Mouse (Mus musculus) adrenal gland (tissue): ENCODE data around the gene Ifnar2.

Experiments used
- intact Hi-C: fragments of 180-260 bp; cut with DNase I; formaldehyde crosslinking; loops from one replicate; pipeline ENCODE4 v1.15.1; 2025

Ifnar2 gene

GRCm38 (mm10) chr16:91356760-91357525 is 15.6 kb upstream of the Ifnar2 start:
- intact Hi-C loops: loop anchor here (5.0 kb wide), 1 partner anchor 105 kb away; no protein-coding TSS in a partner anchor

DNA sequence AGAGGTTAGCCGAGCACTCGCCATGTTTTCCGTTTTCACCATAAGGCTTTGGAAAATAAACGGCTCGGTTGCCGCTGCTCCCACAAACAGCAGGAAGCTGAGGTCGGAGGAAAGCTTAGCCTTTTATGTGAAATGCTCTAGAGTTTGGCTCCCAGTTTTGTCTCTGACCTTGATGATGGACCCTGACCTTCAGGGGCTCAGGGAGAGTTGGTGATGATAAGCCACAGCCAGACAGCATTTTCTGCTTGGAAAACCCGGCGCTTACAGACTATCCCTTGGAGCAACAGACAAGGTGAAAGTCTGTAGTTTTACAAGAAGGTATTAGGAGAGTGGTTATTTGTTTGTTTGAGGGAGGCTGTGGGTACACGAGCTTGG is 15.1 kb upstream of the Ifnar2 start:
- intact Hi-C loops: loop anchor here (5.0 kb wide), 1 partner anchor 105 kb away; no protein-coding TSS in a partner anchor

GRCm38 (mm10) chr16:91358555-91358954 is 14.0 kb upstream of the Ifnar2 start:
- intact Hi-C loops: loop anchor here (5.0 kb wide), 1 partner anchor 104 kb away; no protein-coding TSS in a partner anchor

DNA sequence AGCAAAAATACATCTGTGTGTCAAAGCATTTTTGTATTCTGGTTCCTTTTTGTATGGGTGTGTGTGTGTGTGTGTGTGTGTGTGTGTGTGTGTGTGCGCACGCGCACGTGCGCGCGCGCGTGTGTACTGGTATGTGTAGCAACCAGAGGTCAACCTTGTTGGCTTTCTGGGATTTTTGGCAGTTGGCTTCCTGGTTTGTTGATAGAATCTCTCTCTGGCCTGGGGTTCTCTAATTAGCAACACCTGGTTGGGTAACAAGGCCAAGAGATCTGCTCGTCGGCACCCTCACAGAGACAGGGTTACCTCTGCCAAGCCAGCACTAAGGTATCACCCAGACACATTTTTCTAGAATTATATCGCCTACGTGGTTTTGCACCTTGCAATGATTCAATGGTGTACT is 13.1 kb upstream of the Ifnar2 start:
- intact Hi-C loops: loop anchor here (5.0 kb wide), 1 partner anchor 103 kb away; no protein-coding TSS in a partner anchor

DNA sequence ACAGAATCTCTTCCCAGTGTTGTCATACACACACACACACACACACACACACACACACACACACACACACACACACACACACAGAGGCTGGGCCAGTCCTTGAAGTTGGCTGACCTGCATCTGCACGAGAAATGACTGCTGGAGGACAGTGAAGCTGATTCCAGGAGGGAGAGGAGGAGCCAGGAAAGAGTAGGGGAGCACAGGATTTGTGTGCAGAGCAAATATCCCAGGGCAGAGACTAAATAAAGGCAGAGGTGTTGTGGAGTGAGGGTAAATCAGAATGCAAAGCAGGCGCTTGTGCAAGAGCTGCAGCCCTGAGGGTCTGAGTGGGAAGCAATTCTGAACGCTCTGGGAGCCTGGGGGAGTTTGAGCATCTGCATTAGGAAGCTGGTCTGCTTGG is 12.4 kb upstream of the Ifnar2 start:
- intact Hi-C loops: loop anchor here (5.0 kb wide), 2 partner anchors 47 to 82 kb away; partner anchors contain the start of gene Il10rb

DNA sequence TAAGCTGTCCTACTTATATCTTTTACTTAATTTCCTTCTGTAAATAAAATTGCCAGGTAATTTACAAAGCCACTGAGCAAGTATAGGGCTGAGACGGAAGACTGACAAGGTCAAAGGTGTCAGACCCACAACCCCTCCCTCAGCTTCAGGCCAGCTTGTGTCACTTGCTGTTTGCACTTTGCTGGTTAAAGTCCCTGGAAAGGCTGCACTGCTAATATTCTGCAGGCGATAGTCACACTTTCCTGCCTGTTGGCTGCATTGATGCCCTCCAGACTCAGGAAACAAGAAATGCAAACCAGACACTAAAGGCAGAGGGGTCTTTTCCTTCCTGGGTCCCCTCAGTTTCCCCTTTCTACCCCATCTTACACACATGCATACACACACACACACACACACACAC is 10.6 kb upstream of the Ifnar2 start:
- intact Hi-C loops: loop anchor here (5.0 kb wide), 2 partner anchors 45 to 80 kb away; partner anchors contain the start of gene Il10rb

- intact Hi-C loops: loop anchor here (5.0 kb wide), 2 partner anchors 45 to 80 kb away; partner anchors contain the start of gene Il10rb
These were observed 9.8 kb upstream of the Ifnar2 start for GRCm38 (mm10) chr16:91362616-91363272.

DNA sequence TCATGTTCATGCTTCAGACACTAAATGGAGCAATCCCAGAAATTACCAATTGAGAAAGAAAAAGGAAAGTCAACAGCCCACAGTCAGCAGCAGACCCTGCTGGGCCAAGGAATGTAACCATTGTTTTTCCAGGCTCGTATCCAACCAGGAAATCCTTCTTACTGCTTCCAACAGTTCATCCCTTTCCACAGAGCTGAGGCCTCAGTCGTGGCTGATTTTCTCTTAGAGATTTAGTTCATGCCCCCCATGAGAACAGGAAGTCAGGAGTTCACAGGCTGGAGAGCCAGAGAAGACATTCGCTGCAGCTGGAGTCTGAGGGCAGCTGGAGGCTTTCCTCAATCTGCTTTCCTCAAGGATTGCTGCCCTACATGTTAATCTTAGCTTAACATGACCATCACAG is 9.1 kb upstream of the Ifnar2 start:
- intact Hi-C loops: loop anchor here (5.0 kb wide), 2 partner anchors 44 to 79 kb away; partner anchors contain the start of gene Il10rb

DNA sequence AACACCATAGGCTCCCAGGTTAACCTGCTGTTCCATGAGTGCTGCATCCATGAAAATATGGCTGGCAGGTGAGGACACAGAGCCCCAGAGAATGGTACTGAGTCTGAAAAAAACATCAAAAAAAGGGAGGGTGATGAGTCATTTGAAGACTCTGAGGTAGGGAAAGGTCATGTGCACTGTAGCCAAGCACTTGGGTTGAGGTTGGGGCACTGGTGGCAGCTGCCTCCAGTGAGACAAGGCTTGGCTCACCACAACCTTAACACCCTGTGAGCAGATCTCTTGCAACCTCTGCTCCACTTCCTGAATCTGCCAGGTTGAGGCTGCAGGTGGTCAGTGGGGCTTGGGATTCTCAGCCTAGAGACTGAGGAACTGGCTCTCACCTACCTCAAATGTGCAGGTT is 6.0 kb upstream of the Ifnar2 start:
- intact Hi-C loops: no loop called here

DNA sequence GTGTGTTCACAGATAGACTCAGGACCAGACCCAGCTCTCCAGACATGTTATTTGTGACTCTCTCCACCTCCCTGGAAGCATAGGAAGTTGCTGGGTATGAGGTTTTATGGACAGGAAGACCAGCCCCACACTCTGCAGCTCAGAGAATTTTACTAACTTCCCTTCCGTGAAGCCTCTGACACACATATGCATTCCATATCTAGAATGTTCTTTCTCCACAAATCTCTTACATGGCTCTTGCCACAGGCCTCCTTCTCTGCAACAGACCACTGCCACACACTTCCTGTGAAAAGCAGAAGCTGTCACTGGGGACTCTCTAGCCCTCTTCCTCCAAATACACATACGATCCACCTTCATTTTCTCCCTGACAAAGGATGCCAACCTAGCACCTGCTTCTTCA is 5.5 kb upstream of the Ifnar2 start:
- intact Hi-C loops: no loop called here

- intact Hi-C loops: no loop called here
These were observed 1.1 kb downstream of the Ifnar2 start for GRCm38 (mm10) chr16:91373473-91374252.

GRCm38 (mm10) chr16:91374253-91374634 is 1.7 kb downstream of the Ifnar2 start:
- intact Hi-C loops: no loop called here

- intact Hi-C loops: no loop called here
These were observed 4.1 kb downstream of the Ifnar2 start for GRCm38 (mm10) chr16:91376701-91377100.

DNA sequence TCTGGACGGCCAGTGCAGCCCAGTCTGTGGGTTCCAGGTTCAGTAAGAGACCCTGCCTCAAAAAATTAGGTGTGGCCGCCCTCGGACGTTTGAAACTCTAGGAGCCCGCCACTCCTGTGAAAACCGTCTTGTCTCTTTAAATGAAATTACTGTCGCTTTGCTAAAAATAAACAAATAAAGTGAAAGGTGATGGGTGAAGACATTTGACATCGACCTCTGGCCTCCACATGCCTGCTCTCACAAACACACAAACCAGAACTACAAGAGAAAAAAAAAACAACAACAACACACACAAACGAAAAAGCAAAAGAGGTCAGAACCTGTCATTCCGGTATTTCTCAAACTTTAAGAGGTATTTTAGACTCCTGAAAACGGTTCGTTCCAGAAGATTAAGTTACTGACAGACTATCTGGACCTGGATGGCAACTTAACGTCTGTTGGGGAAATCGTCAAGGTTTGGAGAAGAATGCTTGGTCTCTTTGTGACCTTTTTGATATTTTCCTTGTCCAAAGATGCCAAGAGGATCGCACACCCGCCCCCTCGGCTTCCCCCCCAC is 5.9 kb downstream of the Ifnar2 start:
- intact Hi-C loops: no loop called here

DNA sequence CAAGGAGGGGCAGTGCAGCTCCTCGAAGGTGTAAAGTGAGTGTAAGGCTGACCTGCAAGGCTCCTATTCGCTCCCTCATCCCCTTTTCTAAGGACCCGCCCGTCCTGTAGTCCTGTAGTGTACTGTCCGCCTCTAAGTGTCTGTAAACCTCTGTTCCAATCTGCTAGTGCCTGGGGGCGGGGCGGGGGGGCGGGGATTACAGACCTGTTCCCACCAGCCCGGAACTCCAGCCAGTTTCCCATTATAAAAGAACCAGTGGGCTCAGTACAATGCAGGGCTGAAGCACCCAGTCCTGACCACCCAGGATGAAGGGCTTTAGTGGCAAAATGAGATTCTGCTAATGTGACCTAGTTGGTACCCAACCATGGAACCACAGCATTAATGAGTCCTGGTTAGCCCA is 6.4 kb downstream of the Ifnar2 start:
- intact Hi-C loops: no loop called here

- intact Hi-C loops: no loop called here
These were observed 6.8 kb downstream of the Ifnar2 start for GRCm38 (mm10) chr16:91379412-91379811.

DNA sequence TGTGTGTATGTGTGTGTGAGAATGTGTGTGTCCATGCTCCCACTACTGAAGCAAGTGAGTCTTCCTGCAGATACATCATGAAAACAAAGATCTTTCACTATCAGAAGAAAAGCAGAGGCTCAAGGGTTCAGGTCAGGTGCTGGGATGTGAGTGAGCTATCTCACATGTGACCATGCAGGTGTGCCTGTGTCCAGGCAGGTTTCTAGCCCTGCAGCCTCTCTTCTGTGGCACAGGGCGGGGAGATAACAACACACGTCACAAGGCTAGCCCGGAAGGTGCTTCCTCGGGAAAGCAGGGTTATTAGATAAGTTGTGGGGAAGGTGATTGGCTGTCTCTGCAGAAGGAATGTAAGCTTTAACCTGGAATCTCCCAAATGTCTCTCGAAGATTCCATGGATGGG is 7.6 kb downstream of the Ifnar2 start:
- intact Hi-C loops: no loop called here

GRCm38 (mm10) chr16:91381606-91382005 is 9.0 kb downstream of the Ifnar2 start:
- intact Hi-C loops: no loop called here

GRCm38 (mm10) chr16:91382261-91382790 is 9.7 kb downstream of the Ifnar2 start:
- intact Hi-C loops: no loop called here

DNA sequence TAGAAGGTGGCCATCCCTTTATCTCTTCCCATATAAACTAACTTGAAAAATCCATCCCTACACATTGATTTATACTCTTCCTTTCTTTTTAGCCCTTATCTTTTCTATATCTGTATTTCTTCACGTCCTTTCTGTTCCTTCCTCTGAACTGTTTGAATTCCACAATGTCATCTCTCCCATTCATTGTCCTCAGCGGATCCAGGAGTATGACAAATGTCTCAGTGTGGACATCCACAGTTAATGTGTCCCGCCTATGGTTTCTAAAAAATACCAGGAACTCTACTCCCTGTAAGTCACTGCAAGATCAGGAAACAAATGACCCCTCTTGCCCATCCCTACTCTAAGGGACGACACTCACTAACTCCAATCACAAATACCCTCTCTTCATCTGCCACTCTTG is 11.6 kb downstream of the Ifnar2 start:
- intact Hi-C loops: no loop called here

- intact Hi-C loops: no loop called here
These were observed 13.0 kb downstream of the Ifnar2 start for GRCm38 (mm10) chr16:91385621-91386020.
